ENCODE assay signal across 21 mouse cellular contexts in the genomic region with DNA sequence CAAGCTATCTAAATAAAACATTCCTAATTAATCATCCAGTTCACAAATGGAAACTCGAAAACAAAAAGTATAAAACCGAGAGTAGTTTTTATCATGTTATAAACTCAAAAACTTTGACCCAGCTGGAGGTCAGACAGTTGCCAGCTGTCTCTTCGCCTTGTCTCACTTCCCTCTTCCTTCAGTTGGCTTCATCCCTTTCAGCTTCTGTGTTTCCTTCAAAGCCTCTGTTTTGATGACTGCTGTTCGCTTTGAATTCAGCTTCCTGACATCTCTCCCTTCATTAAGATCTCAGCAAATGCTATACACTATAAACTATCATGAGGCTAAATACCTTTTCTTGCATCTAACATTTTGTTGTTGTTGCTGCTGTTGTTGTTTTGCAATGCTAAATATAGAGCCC. TPM values are rescaled to one million over a fixed set of nuclear protein-coding genes. Genes with fewer than 3 reads are reported as not detected.
DNase-seq lines count a peak whose midpoint lies in the region; ATAC-seq and TF ChIP-seq lines count a peak whose summit lies in the region.
"Had no signal": no experiment of that assay in that cellular context is flagged by ENCODE, and none has a peak within 500 bp of the region (broad histone marks: within the 10 kb centered on the region; RNA-seq: fewer than 3 reads in every experiment).

No protein-coding gene starts in this region.

- H3K27ac ChIP-seq in liver, adult 2 months (replicated peaks; ENCODE audit: insufficient read depth, low read depth, low read length), result no peak overlapping the region
- peak overlapping the region; percentile 33 for H3K27ac ChIP-seq in bone marrow macrophage, adult 2 months (ENCODE audit: insufficient read depth, low read depth, low read length)
- H3K27ac ChIP-seq: gastrocnemius, adult 2 months; limb, embryonic 13.5 days; liver, embryonic 15.5 days; midbrain, embryonic 15.5 days; neural tube, embryonic 15.5 days; stomach, embryonic 15.5 days had no signal

- no peak overlapping the region for H3K9ac ChIP-seq in liver, adult 2 months (ENCODE audit: low read depth, low read length)
- H3K9ac ChIP-seq: limb, embryonic 13.5 days; liver, embryonic 15.5 days; midbrain, embryonic 15.5 days; neural tube, embryonic 15.5 days; stomach, embryonic 15.5 days had no signal

- DNase-seq in heart, postnatal 10 days, result peak; percentile 6 to 10
- no peak for DNase-seq in heart, postnatal 25 days (ENCODE audit: low spot score)
- peak; percentile 13 for DNase-seq in liver, adult 2 months (ENCODE audit: extremely low read depth, low read depth, low spot score)
- no peak for DNase-seq in liver
- no peak for DNase-seq in cerebellum, adult 9-11 months
- DNase-seq: B cell, adult 2 months; cerebellum, adult 11 months; cerebellum, postnatal 14 days; embryo, embryonic 11 days; gastrocnemius, adult 2 months; heart, adult 11 months; right cerebral cortex, postnatal 25 days; thymus, adult 2 months had no signal

- no peak for TF ChIP-seq CTCF in liver, adult 2 months (IDR thresholded peaks at IDR 0.05; ENCODE audit: low read depth, low read length)
- no peak for TF ChIP-seq CTCF in bone marrow macrophage, adult 2 months (IDR thresholded peaks at IDR 0.05; ENCODE audit: low read depth, low read length)

- intact Hi-C loops in heart, postnatal 10 days (cut with DNase I), result no loop called here
- intact Hi-C loops in heart, postnatal 25 days (cut with DNase I), result no loop called here

- no peaks in the 10 kb centered on the region for H3K4me1 ChIP-seq in liver, adult 2 months (ENCODE audit: control insufficient read depth, insufficient read depth, low read length)
- H3K4me1 ChIP-seq in bone marrow macrophage, adult 2 months (ENCODE audit: control insufficient read depth, insufficient read depth, low read length), result peaks cover 11% of the 10 kb centered on the region
- H3K4me1 ChIP-seq: limb, embryonic 13.5 days; liver, embryonic 15.5 days; midbrain, embryonic 15.5 days; neural tube, embryonic 15.5 days; stomach, embryonic 15.5 days had no signal

- no peaks in the 10 kb centered on the region for H3K36me3 ChIP-seq in liver, adult 2 months (ENCODE audit: control insufficient read depth, insufficient read depth, low read length)
- H3K36me3 ChIP-seq: limb, embryonic 13.5 days; liver, embryonic 15.5 days; midbrain, embryonic 15.5 days; neural tube, embryonic 15.5 days; stomach, embryonic 15.5 days had no signal

- H3K79me2 ChIP-seq in liver, adult 2 months (ENCODE audit: control insufficient read depth, insufficient read depth, low read length), result no peaks in the 10 kb centered on the region

- no peak for TF ChIP-seq POLR2A in liver, adult 2 months (IDR thresholded peaks at IDR 0.05; ENCODE audit: extremely low read depth, insufficient read depth, low read length)
- no peak for TF ChIP-seq POLR2A in bone marrow macrophage, adult 2 months (IDR thresholded peaks at IDR 0.05; ENCODE audit: borderline replicate concordance, low read depth, low read length)

- H3K27me3 ChIP-seq in liver, adult 2 months (ENCODE audit: control insufficient read depth, insufficient read depth, low read length), result no peaks in the 10 kb centered on the region
- H3K27me3 ChIP-seq: liver, embryonic 15.5 days; stomach, embryonic 15.5 days had no signal

- no peak overlapping the region for H3K4me3 ChIP-seq in liver, adult 2 months (ENCODE audit: insufficient read depth, low read depth, low read length)
- H3K4me3 ChIP-seq in bone marrow macrophage, adult 2 months (ENCODE audit: insufficient read depth, low read length), result no peak overlapping the region
- H3K4me3 ChIP-seq: gastrocnemius, adult 2 months; limb, embryonic 13.5 days; liver, embryonic 15.5 days; midbrain, embryonic 15.5 days; neural tube, embryonic 15.5 days; stomach, embryonic 15.5 days had no signal

- WGBS in liver, adult 2 months, result 61% methylated on average over 4 of the region's 4 CpGs

- peak; percentile 71 for ATAC-seq in megakaryocyte, adult 5-6 weeks (ENCODE audit: poor library complexity, severe bottlenecking)
- no peak for ATAC-seq in cerebellum, adult (ENCODE audit: insufficient number of reproducible peaks, low FRiP score, low TSS enrichment)
- ATAC-seq: midbrain, embryonic 15.5 days had no signal

RNA-seq across cellular contexts. Expression of gene Acsl4, which starts 36.8 kb away (rescaled TPM):
- 10 to 100 TPM; 15.6 to 16.0 TPM for total RNA-seq in heart, postnatal 10 days (2021)
- 10 to 100 TPM in 1 of 2 experiments, 1 to 10 TPM in 1; 9.1 to 11.5 TPM for total RNA-seq in heart, postnatal 25 days (2021)
- total RNA-seq in liver, adult 2 months (2014; rRNA removed), result 37.9 and 38.3 TPM in 2 replicates
- 4.2 and 6.0 TPM in 2 replicates for polyA plus RNA-seq in liver, adult 2 months (2012; rRNA removed)
- polyA plus RNA-seq in bone marrow macrophage, adult 2 months (2012; ENCODE audit: insufficient read depth, insufficient read length, missing spikeins), result 36.1 and 40.2 TPM in 2 replicates
- total RNA-seq in megakaryocyte, adult 5-6 weeks (2015), result 31.9 and 32.0 TPM in 2 replicates
- 29.6 and 33.1 TPM in 2 replicates for total RNA-seq in megakaryocyte, adult 5-6 weeks (2017)

Comparison
In these comparisons a context has a peak if more than half of its experiments do, and no peak if none do; other contexts are left out.
1. DNase-seq: peak in heart, postnatal 10 days (2 of 2) and liver, adult 2 months (single experiment); none in heart, postnatal 25 days (single experiment), liver (single experiment) and cerebellum, adult 9-11 months (single experiment).